Mouse (Mus musculus) kidney, adult 2 months (tissue): ENCODE measurements at regions not wholly inside any gene's neighbourhood (a gene's known extent, or its start where the extent isn't known, plus 50 kb on each side); places are given as distances from the start of the nearest gene placed in this dataset.

Source experiments
- DNase-seq: peaks from one replicate; pipeline ENCODE4 v3.0.0; 2021
- H3K27ac ChIP-seq: fragments of 200-500 bp; 2 replicates; pipeline ENCODE4 v1.5.1; 2012; ENCODE audit warnings: low read depth, low read length, control low read depth, inconsistent platforms; ENCODE audit not compliant: insufficient read depth
- H3K27me3 ChIP-seq: fragments of 200-500 bp; replicated peaks from 2 replicates; pipeline ENCODE4 v1.6.1; 2012; ENCODE audit warnings: mild to moderate bottlenecking, moderate library complexity, low read length, inconsistent platforms; ENCODE audit not compliant: control insufficient read depth, insufficient read depth
- H3K36me3 ChIP-seq: fragments of 200-500 bp; 2 replicates; pipeline ENCODE4 v1.6.1; 2012; ENCODE audit warnings: mild to moderate bottlenecking, moderate library complexity, low read length, inconsistent platforms; ENCODE audit not compliant: control insufficient read depth, insufficient read depth
- H3K4me1 ChIP-seq: fragments of 200-500 bp; 2 replicates; pipeline ENCODE4 v1.6.1; 2011; ENCODE audit warnings: low read length; ENCODE audit not compliant: control insufficient read depth, insufficient read depth
- H3K4me3 ChIP-seq: fragments of 200-500 bp; 2 replicates; pipeline ENCODE4 v1.5.1; 2011; ENCODE audit warnings: mild to moderate bottlenecking, low read depth, low read length, control low read depth; ENCODE audit not compliant: insufficient read depth
- CTCF ChIP-seq: fragments of 200-500 bp; conservative IDR thresholded peaks from 2 replicates; pipeline ENCODE4 v1.5.1; 2011; ENCODE audit warnings: low read depth, mild to moderate bottlenecking, control low read depth, low read length, moderate library complexity, mixed read lengths; ENCODE audit not compliant: insufficient read depth, insufficient read length
- POLR2A ChIP-seq: fragments of 200-500 bp; IDR thresholded peaks from one replicate; pipeline ENCODE4 v1.6.1; 2011; ENCODE audit warnings: low read depth, low read length, control low read depth
- WGBS: fragments of 180-500 bp; shearing (Covaris S2); methylation state at CpG from one replicate; pipeline ENCODE4 v1.1.7; 2018; 5-methylcytosine and 5-hydroxymethylcytosine counted together

- Histone ChIP-seq H3K4me3 (no peak overlapping the region), H3K27ac (no peak overlapping the region), H3K4me1 (no peaks in the 10 kb centered on the region), H3K36me3 (no peaks in the 10 kb centered on the region), H3K27me3 (no peaks in the 10 kb centered on the region)
- 86% methylated on average over 1 of the region's 1 CpGs for WGBS
- peak; percentile 18 for DNase-seq
- TF ChIP-seq POLR2A (no peak), CTCF (no peak)
Observed at GRCm38 (mm10) chr11:64655162-64655561, 218.7 kb upstream of the F930015N05Rik start.

DNA sequence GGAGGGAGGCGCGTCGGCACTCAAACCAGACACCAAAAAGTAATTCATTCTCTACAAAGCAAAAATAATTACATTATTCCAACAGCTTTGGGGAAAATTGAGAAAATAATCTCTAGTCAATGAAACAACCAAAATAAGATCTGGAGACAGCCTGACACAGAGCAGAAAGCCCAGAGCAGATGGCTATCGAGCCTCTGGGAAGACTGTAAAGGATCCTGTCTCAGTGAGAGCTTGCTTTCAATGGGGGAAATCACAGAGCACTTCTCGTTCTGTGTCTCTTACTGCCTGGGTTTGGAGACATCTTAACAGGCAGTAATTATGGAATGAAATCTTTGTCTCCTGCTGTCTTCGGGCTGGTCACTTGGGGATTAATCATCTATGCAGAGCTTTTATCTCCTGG lies 226.7 kb upstream of the F930015N05Rik start:
- Histone ChIP-seq H3K36me3 (no peaks in the 10 kb centered on the region), H3K27me3 (no peaks in the 10 kb centered on the region), H3K27ac (no peak overlapping the region), H3K4me3 (no peak overlapping the region), H3K4me1 (no peaks in the 10 kb centered on the region)
- DNase-seq: no peak
- 50% methylated on average over 6 of the region's 6 CpGs for WGBS
- TF ChIP-seq POLR2A: no peak
- no peak for TF ChIP-seq CTCF

DNA sequence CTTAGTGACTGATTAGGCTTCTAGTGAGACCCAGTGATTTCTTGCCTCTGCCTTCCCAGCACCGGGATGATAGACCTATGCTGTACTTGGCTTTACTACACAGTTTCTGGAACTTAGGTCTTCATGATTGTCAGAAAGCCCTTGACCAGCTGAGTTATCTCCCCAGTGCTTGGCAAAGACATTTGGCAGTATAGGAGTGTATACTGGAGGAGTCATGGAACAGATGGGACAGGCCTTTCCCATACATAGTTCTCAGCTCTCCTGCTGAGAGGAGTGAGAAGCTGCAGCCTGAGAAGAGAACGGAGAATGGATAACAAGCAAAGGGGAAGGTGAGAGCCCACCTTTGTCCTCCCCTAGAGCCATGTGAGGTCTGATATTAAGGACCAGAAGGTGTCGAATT lies 230.6 kb upstream of the F930015N05Rik start:
- Histone ChIP-seq H3K36me3 (no peaks in the 10 kb centered on the region), H3K4me1 (no peaks in the 10 kb centered on the region), H3K4me3 (no peak overlapping the region), H3K27me3 (no peaks in the 10 kb centered on the region), H3K27ac (no peak overlapping the region)
- WGBS: 85% methylated on average over 3 of the region's 3 CpGs
- DNase-seq: no peak
- no peak for TF ChIP-seq POLR2A
- no peak for TF ChIP-seq CTCF

- no peak for DNase-seq
- Histone ChIP-seq H3K4me1 (no peaks in the 10 kb centered on the region), H3K27me3 (no peaks in the 10 kb centered on the region), H3K4me3 (no peak overlapping the region), H3K27ac (no peak overlapping the region), H3K36me3 (no peaks in the 10 kb centered on the region)
- WGBS: 66% methylated on average over 7 of the region's 7 CpGs
- TF ChIP-seq POLR2A (no peak), CTCF (no peak)
Observed at GRCm38 (mm10) chr11:64667521-64667920, 231.1 kb upstream of the F930015N05Rik start.

DNA sequence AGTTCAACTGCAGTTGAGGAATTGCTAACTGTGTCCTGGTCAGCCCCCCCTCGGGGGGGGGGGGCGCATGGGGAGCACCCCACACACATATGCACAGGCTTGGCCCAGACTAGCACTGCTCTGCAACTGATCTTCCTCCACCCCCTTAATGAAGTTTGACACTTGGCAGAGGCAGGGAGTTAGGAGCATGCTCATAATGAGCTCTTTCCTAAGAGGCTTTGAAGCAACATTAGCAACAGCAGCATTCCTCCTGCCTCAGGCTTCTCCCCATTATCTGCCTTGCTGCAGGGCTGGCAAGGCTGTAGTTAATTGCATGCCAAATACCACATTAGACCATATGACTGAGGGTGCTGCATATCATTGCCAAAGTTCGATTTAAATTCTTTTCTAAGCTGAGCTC lies 235.4 kb upstream of the F930015N05Rik start:
- no peak for TF ChIP-seq CTCF
- no peak for TF ChIP-seq POLR2A
- no peak for DNase-seq

DNA sequence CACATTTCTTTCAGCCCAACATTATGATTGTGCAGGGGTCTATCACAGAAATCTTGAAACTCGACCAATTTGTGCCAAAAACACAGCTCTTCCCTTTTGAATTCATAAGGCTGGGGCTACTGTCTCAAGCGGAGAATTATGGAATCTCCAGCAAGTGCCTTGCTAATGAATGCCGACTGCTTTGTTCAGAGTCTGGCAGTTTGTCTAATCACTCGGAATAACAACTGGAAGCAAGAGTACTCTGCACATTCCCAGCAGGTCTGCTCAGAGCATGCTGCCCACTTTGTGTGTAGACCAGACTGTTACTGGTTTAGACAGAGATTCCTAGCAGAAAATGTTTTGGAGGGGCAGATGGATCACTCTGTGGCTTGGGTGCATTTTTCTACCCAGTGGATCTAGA lies 237.1 kb upstream of the F930015N05Rik start:
- no peak overlapping the region for H3K4me3 ChIP-seq
- DNase-seq: no peak
- 77% methylated on average over 4 of the region's 4 CpGs for WGBS
- no peaks in the 10 kb centered on the region for H3K27me3 ChIP-seq
- H3K36me3 ChIP-seq: no peaks in the 10 kb centered on the region
- H3K27ac ChIP-seq: no peak overlapping the region
- H3K4me1 ChIP-seq: no peaks in the 10 kb centered on the region
- TF ChIP-seq CTCF (no peak), POLR2A (no peak)

More for the DNA sequence above, 235.4 kb upstream of the F930015N05Rik start:
- Histone ChIP-seq H3K27ac (no peak overlapping the region), H3K4me3 (no peak overlapping the region), H3K36me3 (no peaks in the 10 kb centered on the region), H3K4me1 (no peaks in the 10 kb centered on the region), H3K27me3 (no peaks in the 10 kb centered on the region)
- WGBS: 27% methylated on average over 3 of the region's 3 CpGs

GRCm38 (mm10) chr11:64703776-64704175 lies 267.3 kb upstream of the F930015N05Rik start:
- no peak overlapping the region for H3K4me3 ChIP-seq
- H3K27me3 ChIP-seq: no peaks in the 10 kb centered on the region
- TF ChIP-seq POLR2A: no peak
- no peak for TF ChIP-seq CTCF
- no peaks in the 10 kb centered on the region for H3K36me3 ChIP-seq
- H3K4me1 ChIP-seq: no peaks in the 10 kb centered on the region
- no peak for DNase-seq
- WGBS: 94% methylated on average over 1 of the region's 1 CpGs
- H3K27ac ChIP-seq: no peak overlapping the region

DNA sequence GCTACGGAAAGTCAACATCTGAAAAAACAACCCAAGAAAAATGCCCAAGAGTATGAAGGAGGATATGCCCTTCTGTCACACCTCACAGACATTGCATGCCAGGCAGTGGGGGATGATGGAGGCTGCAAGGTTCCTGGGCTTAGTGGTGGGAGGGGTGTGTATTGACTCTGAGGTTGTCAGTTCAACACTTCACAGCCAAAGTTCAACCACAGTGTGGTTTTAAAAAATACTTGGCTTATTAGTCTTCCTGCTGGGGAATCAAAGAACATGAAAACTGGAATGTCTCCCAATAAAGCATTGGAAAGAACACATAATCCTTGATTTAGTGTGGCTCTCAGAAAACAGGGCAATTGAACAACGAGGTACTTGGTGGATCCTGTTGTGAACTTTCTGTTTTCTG lies 267.0 kb upstream of the Elac2 start:
- Histone ChIP-seq H3K27me3 (no peaks in the 10 kb centered on the region), H3K4me1 (no peaks in the 10 kb centered on the region), H3K36me3 (no peaks in the 10 kb centered on the region), H3K27ac (no peak overlapping the region), H3K4me3 (no peak overlapping the region)
- 70% methylated on average over 2 of the region's 2 CpGs for WGBS
- DNase-seq: no peak
- TF ChIP-seq POLR2A: no peak
- TF ChIP-seq CTCF: no peak
